Mouse (Mus musculus) ES-E14 (cell line): Measurements from ENCODE around the gene Olfr747. TPM values are rescaled to one million over a fixed set of nuclear protein-coding genes. Genes with fewer than 3 reads are reported as not detected.
"Not testable (repeated sequence)": the region's sequence is repeated elsewhere in the genome, so short reads cannot be mapped to it uniquely, and the experiment has no call there.

ENCODE experiments used
- DNase-seq: peaks from one replicate; pipeline ENCODE4 v3.0.0-alpha.2; 2013; ENCODE audit warnings: low read depth, low spot score
- H3K27ac ChIP-seq: 2 replicates; pipeline ENCODE4 v1.5.1; 2012; ENCODE audit warnings: low read depth, mild to moderate bottlenecking, low read length, moderate library complexity, mixed read lengths; ENCODE audit not compliant: poor library complexity, insufficient read depth, severe bottlenecking
- H3K36me3 ChIP-seq: 2 replicates; pipeline ENCODE4 v1.6.1; 2012; ENCODE audit warnings: mild to moderate bottlenecking, low read length, moderate library complexity, mixed read lengths; ENCODE audit not compliant: control insufficient read depth, poor library complexity, insufficient read depth, severe bottlenecking
- H3K4me1 ChIP-seq, 2 experiments: fragments of 150-350 bp in 1 of 2; sonication (generic) in 1 of 2; 2 replicates each; pipeline ENCODE4 v1.6.1; 2012; ENCODE audit warnings: low read length in 2 of 2, mild to moderate bottlenecking in 1 of 2, mixed read lengths in 1 of 2; ENCODE audit not compliant: control insufficient read depth in 2 of 2, insufficient read depth in 2 of 2, poor library complexity in 1 of 2
- H3K4me3 ChIP-seq, 2 experiments: fragments of 150-350 bp in 1 of 2; sonication (generic) in 1 of 2; 2 replicates each; pipeline ENCODE4 v1.5.1; 2012; ENCODE audit warnings: low read length in 2 of 2, low read depth in 1 of 2, mild to moderate bottlenecking in 1 of 2, mixed read lengths in 1 of 2; ENCODE audit not compliant: insufficient read depth in 1 of 2, poor library complexity in 1 of 2, severe bottlenecking in 1 of 2
- H3K9ac ChIP-seq: 2 replicates; pipeline ENCODE4 v1.6.1; 2012; ENCODE audit warnings: low read depth, mild to moderate bottlenecking, low read length, mixed read lengths; ENCODE audit not compliant: poor library complexity, insufficient read depth, severe bottlenecking
- H3K9me3 ChIP-seq: fragments of 150-350 bp; sonication (generic); 2 replicates; pipeline ENCODE4 v1.6.1; 2012; ENCODE audit warnings: low read depth, mild to moderate bottlenecking, low read length; ENCODE audit not compliant: control insufficient read depth, insufficient read depth
- CHD2 ChIP-seq: IDR thresholded peaks from 2 replicates; pipeline ENCODE4 v1.6.1; 2014; ENCODE audit warnings: mild to moderate bottlenecking, low read depth, low read length, inconsistent platforms
- HCFC1 ChIP-seq: IDR thresholded peaks from 2 replicates; pipeline ENCODE4 v1.6.1; 2012; ENCODE audit warnings: low read length, inconsistent platforms, borderline replicate concordance; ENCODE audit not compliant: insufficient read depth
- MAFK ChIP-seq: IDR thresholded peaks from 2 replicates; pipeline ENCODE4 v1.6.1; 2014; ENCODE audit warnings: mild to moderate bottlenecking, low read depth, low read length, inconsistent platforms; ENCODE audit not compliant: insufficient read depth
- ZC3H11A ChIP-seq: IDR thresholded peaks from 2 replicates; pipeline ENCODE4 v1.6.1; 2012; ENCODE audit warnings: low read depth, mild to moderate bottlenecking, inconsistent platforms, low read length, borderline replicate concordance
- ZNF384 ChIP-seq: IDR thresholded peaks from 2 replicates; pipeline ENCODE4 v1.6.1; 2012; ENCODE audit warnings: low read depth, low read length, inconsistent platforms
- in situ Hi-C, 2 experiments: fragments of 600-800 bp; cut with MboI; formaldehyde crosslinking; loops; one replicate each; pipeline ENCODE4 v1.15.1; 2025; ENCODE audit warnings: low sequenced_read_pairs in 2 of 2, inconsistent platforms in 1 of 2; ENCODE audit not compliant: unreplicated experiment in 2 of 2
- total RNA-seq: library from RNA; depleted of rRNA; stranded (reverse); fragments of 300-350 nt; gene quantifications from 2 replicates; pipeline ENCODE4 v1.2.3, GENCODE M21; 2012; rRNA removed

The Olfr747 gene
- total RNA-seq: not detected in 2 replicates

- TF ChIP-seq HCFC1 (no peak), MAFK (no peak), ZNF384 (no peak), CHD2 (no peak), ZC3H11A (no peak)
- in situ Hi-C loops: no loop called here
- DNase-seq: no peak
- Histone ChIP-seq H3K27ac (no peak within 1 kb of the TSS), H3K9me3 (no peaks in the 10 kb centered on the region), H3K4me1 (no peaks in the 10 kb centered on the region), H3K9ac (no peak within 1 kb of the TSS), H3K36me3 (no peaks in the 10 kb centered on the region), H3K4me3 (no peak within 1 kb of the TSS)
These were observed at the start of gene Olfr747 for GRCm38 (mm10) chr14:50693106-50693505. TSS of gene Olfr747 (minus strand) at chr14:50693206.

GRCm38 (mm10) chr14:50741584-50741983 is 48.6 kb upstream of the Olfr747 start:
- in situ Hi-C loops: loop anchor here in 1 of 2 experiments (25.0 kb wide), 1 partner anchor 104 kb away; the partner anchor contains the start of genes Olfr745 and Olfr746
- DNase-seq: no peak
- Histone ChIP-seq H3K27ac (no peak overlapping the region), H3K4me1 (no peaks in the 10 kb centered on the region), H3K4me3 (no peak overlapping the region), H3K36me3 (no peaks in the 10 kb centered on the region), H3K9ac (no peak overlapping the region), H3K9me3 (no peaks in the 10 kb centered on the region)
- TF ChIP-seq ZNF384 (no peak), CHD2 (no peak), HCFC1 (no peak), ZC3H11A (no peak), MAFK (no peak)

DNA sequence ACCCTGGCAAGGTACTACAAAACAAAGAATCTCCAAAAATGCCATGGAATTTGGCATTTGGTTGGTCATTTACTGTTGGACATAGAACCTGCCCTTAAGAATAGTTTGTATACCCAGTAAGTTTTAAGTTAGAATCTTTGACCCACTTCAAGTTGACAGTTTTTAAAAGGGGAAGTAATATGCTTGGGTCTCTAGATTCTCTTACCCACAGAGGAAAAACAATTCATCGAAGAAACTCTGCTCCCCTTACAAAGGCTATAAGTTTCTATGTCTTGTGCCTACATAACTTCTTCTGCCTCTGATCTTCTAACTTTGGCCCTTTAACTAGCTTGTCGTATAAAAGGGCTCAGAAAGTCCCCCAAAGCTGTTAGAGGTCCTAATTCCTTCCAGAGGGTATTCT is 47.3 kb upstream of the Olfr747 start:
- H3K36me3 ChIP-seq: no peaks in the 10 kb centered on the region
- no peaks in the 10 kb centered on the region for H3K4me1 ChIP-seq
- no peak for DNase-seq
- H3K9ac ChIP-seq: no peak overlapping the region
- no peaks in the 10 kb centered on the region; the same call in 1 of the 2 replicates for H3K9me3 ChIP-seq
- H3K27ac ChIP-seq: no peak overlapping the region
- TF ChIP-seq HCFC1 (no peak), ZC3H11A (no peak), ZNF384 (no peak), CHD2 (no peak)
- H3K4me3 ChIP-seq: no peak overlapping the region
- in situ Hi-C loops: loop anchor here in 1 of 2 experiments (25.0 kb wide), 1 partner anchor 103 kb away; the partner anchor contains the start of genes Olfr745 and Olfr746

DNA sequence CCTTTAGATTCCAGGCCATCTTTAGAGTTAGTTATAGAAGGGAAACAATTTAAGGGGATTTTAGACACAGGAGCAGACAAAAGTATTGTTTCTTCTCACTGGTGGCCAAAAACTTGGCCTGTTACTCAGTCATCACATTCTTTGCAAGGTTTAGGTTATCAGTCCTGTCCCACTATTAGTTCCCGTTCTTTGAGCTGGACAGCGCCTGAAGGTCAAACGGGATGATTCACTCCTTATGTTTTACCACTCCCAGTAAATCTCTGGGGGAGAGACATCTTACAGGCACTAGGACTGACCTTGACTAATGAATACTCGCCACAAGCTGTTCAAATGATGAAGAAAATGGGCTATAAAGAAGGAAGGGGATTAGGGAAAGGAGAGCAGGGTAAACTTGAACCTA is 29.4 kb upstream of the Olfr747 start:
- H3K4me3 ChIP-seq, H3K36me3 ChIP-seq, in situ Hi-C loops, H3K4me1 ChIP-seq, H3K9ac ChIP-seq, DNase-seq, H3K27ac ChIP-seq, H3K9me3 ChIP-seq: not testable (repeated sequence)

DNA sequence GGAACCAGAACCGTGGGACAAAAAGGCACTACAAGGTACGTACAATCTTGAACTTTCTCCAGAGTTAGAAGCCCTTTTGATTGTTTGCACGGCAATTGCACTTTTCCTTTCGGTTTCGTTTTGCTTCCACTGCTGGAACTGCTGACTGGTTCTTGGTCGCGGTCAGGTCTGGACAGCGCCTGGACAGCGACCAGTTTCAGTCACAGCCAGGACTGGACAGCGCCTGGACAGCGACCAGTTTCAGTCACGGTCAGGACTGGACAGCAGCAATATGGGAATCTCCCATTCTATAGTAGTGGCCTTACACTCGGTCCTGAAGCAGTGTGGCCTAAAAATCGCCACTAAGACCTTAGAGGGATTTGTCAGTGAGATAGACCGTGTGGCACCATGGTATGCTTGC is 26.9 kb upstream of the Olfr747 start:
- DNase-seq, H3K36me3 ChIP-seq, H3K9ac ChIP-seq, H3K9me3 ChIP-seq, H3K4me1 ChIP-seq, in situ Hi-C loops, H3K27ac ChIP-seq, H3K4me3 ChIP-seq: not testable (repeated sequence)
